Mouse (Mus musculus) ES-Bruce4 (cell line): ENCODE data around the gene Acod1. TPM values are rescaled to one million over a fixed set of nuclear protein-coding genes. Genes with fewer than 3 reads are reported as not detected.

Source experiments
- H3K27ac ChIP-seq: 2 replicates; pipeline ENCODE4 v1.5.1; 2012; ENCODE audit warnings: low read length, inconsistent platforms; ENCODE audit not compliant: insufficient read depth
- H3K27me3 ChIP-seq: 2 replicates; pipeline ENCODE4 v1.6.1; 2012; ENCODE audit warnings: mild to moderate bottlenecking, low read length, inconsistent platforms; ENCODE audit not compliant: control insufficient read depth, poor library complexity, insufficient read depth, severe bottlenecking
- H3K36me3 ChIP-seq: 2 replicates; pipeline ENCODE4 v1.6.1; 2012; ENCODE audit warnings: inconsistent platforms, mild to moderate bottlenecking, low read length, moderate library complexity; ENCODE audit not compliant: control insufficient read depth, poor library complexity, insufficient read depth, severe bottlenecking
- H3K4me1 ChIP-seq: one replicate; pipeline ENCODE4 v1.8.1; 2011; ENCODE audit warnings: low read length; ENCODE audit not compliant: control insufficient read depth, insufficient read depth
- H3K4me3 ChIP-seq: 2 replicates; pipeline ENCODE4 v1.5.1; 2011; ENCODE audit warnings: low read depth, mild to moderate bottlenecking, low read length
- H3K9ac ChIP-seq: 2 replicates; pipeline ENCODE4 v1.6.1; 2012; ENCODE audit warnings: low read depth, mild to moderate bottlenecking, inconsistent platforms; ENCODE audit not compliant: poor library complexity, severe bottlenecking
- H3K9me3 ChIP-seq: replicated peaks from 2 replicates; pipeline ENCODE4 v1.6.1; 2012; ENCODE audit warnings: mild to moderate bottlenecking, low read length, inconsistent platforms; ENCODE audit not compliant: control insufficient read depth, poor library complexity, insufficient read depth, severe bottlenecking
- CTCF ChIP-seq: IDR thresholded peaks from one replicate; pipeline ENCODE4 v1.8.1; 2011; ENCODE audit warnings: low read depth, low read length
- EP300 ChIP-seq: IDR thresholded peaks from 2 replicates; pipeline ENCODE4 v1.6.1; 2011; ENCODE audit warnings: low read depth, low read length; ENCODE audit not compliant: insufficient read depth
- POLR2A ChIP-seq: IDR thresholded peaks from one replicate; pipeline ENCODE4 v1.8.1; 2011; ENCODE audit warnings: low read length; ENCODE audit not compliant: insufficient read depth
- polyA plus RNA-seq: library from polyadenylated mRNA; stranded (reverse); fragments of >200 nt; gene quantifications from 2 replicates; pipeline ENCODE4 v1.2.4, GENCODE M21; 2011; ENCODE audit warnings: low read depth; ENCODE audit not compliant: missing spikeins, insufficient read depth, insufficient read length

Gene Acod1
- polyA plus RNA-seq, 1 experiment = not detected

DNA sequence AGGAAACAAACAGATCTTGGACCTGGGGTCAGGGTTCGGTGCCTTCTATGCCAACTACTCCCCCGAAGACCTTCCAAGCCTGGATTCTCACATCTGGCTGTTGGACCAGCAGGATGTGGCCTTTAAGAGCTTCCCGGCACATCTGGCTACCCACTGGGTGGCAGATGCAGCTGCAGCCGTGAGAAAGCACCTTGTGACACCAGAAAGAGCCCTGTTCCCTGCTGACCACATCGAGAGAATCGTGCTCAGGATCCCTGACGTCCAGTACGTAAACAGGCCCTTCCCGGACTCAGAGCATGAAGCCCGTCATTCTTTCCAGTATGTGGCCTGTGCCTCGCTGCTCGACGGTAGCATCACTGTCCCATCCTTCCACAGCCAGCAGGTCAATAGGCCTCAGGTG, 8.0 kb downstream of the Acod1 start:
- TF ChIP-seq POLR2A (no peak), EP300 (no peak), CTCF (no peak)
- no peaks in the 10 kb centered on the region for H3K4me1 ChIP-seq
- no peak overlapping the region for H3K4me3 ChIP-seq
- no peaks in the 10 kb centered on the region for H3K27me3 ChIP-seq
- no peaks in the 10 kb centered on the region for H3K9me3 ChIP-seq
- no peaks in the 10 kb centered on the region for H3K36me3 ChIP-seq
- H3K9ac ChIP-seq = no peak overlapping the region
- H3K27ac ChIP-seq = no peak overlapping the region

DNA sequence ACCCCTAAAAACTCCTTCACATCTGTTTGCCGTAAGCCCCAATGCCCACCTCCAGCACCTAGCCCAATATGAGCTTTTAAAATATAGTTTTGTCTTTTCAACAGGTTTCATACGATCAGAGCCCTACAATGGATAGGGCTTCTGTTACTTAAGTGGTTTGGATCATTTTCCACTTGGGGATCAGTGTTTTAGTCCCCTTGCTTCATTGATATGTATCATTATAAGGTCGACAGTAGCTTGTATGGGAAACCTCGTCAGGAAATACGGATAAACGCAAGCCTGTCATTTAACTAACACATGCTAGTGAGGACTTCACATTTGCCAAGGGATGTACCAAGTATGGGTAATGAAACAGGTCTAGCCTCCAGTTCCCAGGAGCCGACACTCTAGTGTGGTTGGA, 9.8 kb downstream of the Acod1 start:
- Histone ChIP-seq H3K4me3 (no peak overlapping the region), H3K27me3 (no peaks in the 10 kb centered on the region), H3K9me3 (peaks cover 16% of the 10 kb centered on the region), H3K27ac (no peak overlapping the region), H3K36me3 (no peaks in the 10 kb centered on the region), H3K4me1 (no peaks in the 10 kb centered on the region), H3K9ac (no peak overlapping the region)
- no peak for TF ChIP-seq POLR2A
- no peak for TF ChIP-seq EP300
- TF ChIP-seq CTCF = no peak

DNA sequence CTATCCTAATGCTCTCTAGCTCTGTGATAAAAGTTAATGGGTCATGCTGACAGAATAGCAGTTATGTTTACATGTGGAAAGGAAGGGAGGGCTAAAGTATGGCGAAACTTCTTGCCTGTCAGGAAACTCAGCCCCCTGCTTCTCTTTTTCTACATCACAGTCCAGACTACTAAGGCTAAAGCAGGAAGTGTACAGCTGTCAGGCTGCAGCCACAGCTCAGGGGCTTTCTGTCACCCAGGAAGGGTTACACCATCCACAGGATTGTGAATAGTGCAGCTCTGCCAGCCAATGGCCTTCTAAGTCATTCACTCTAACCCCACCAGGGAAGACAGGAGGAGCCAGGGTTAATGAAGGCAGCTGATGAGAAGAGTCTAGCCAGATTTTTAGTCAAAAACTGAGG, 12.2 kb downstream of the Acod1 start:
- H3K27me3 ChIP-seq = no peaks in the 10 kb centered on the region
- TF ChIP-seq EP300 = no peak
- no peak for TF ChIP-seq CTCF
- TF ChIP-seq POLR2A = no peak
- H3K9me3 ChIP-seq = peaks cover 17% of the 10 kb centered on the region
- no peak overlapping the region for H3K27ac ChIP-seq
- no peaks in the 10 kb centered on the region for H3K36me3 ChIP-seq
- H3K9ac ChIP-seq = no peak overlapping the region
- H3K4me1 ChIP-seq = no peaks in the 10 kb centered on the region
- H3K4me3 ChIP-seq = no peak overlapping the region

DNA sequence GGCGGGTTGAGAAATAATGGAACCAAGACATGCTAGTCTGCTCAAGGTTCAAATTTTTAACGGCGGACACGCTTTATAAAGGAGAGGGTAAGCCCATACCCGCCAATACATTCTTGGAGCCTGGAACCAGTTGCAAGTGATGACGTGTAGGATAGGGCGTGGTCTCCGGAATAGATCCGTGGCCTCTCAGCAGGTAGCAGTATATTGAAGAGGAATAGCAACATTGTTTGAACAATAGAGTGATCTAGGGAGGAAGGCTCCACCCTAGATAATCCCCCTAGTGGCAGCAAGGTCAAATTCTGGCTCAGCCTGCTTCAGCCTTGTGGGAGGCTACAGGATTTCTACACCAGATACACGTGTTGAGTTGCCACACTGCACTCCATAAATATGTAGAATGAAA, 12.7 kb downstream of the Acod1 start:
- Histone ChIP-seq H3K4me3 (no peak overlapping the region), H3K9me3 (peaks cover 17% of the 10 kb centered on the region), H3K4me1 (no peaks in the 10 kb centered on the region), H3K27me3 (no peaks in the 10 kb centered on the region), H3K9ac (no peak overlapping the region), H3K27ac (no peak overlapping the region), H3K36me3 (no peaks in the 10 kb centered on the region)
- TF ChIP-seq POLR2A (no peak), EP300 (no peak), CTCF (no peak)

DNA sequence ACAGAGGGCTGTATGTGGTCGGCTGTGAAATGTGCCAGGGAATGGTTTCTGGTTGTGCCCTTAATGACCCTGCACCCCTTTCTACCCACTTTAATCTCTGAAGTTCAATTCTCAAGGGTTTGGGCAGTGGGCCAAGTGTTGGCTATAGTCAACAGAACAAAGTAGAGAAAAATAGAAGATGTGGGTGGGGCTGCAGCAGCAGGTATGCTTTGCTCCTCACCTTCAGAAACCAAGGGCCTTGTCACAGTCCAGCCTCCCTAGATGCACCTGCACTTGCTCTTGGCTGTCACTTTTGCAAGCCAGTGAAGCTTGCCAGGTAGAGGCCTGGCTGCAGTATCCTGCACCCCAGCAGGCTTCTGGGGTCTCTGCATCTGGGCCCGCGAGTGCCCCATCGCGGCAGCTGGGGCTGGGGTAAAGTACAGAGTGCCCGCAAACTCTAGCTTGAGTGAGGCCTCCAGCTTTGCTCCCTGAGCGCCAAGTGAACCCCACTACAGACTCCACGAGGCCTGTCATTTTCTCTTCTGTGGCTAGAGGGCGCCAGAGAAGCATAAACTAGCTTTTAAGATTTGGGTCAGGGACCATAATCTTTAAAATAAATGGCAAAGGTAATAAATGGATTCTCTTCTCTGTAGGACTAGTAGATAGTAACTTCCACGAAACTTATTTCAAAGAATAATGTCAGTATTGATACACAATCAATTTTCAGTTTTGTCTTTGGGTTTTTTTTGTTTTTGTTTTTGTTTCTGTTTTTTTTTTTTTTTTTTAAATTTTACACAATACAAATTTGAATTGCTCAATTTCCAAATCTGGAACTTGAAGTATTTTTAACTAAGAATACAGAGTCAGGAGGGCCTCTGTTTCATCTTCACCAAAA, 18.8 kb downstream of the Acod1 start:
- Histone ChIP-seq H3K4me1 (no peaks in the 10 kb centered on the region), H3K27ac (no peak overlapping the region), H3K27me3 (no peaks in the 10 kb centered on the region), H3K9me3 (peaks cover 11% of the 10 kb centered on the region), H3K9ac (0 out of 2 replicates have a peak overlapping the region, but pooled peaks have one; percentile 37), H3K36me3 (no peaks in the 10 kb centered on the region), H3K4me3 (peak overlapping the region; percentile 31; the same call in 1 of the 2 replicates)
- TF ChIP-seq POLR2A (no peak), CTCF (peak; percentile 47)

DNA sequence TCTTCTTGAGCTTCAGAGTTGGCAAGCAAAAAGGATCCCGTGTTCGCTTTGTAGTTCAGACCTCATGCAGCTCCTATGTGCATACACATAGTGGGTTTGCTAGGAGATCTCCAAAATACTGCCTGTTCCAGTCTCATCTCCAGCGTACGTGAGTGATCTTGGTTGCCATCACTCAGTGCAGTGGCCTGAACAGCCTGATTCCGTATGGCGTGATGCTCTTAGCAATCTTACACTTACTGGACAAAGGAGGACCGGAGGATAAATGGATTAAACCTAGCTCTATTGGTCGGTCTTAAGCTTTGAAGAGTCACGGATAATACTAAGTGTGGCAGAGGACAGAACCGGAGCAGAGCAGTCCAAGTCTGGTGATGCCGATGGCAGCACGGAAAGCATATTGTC, 22.7 kb downstream of the Acod1 start:
- Histone ChIP-seq H3K36me3 (peaks cover 7% of the 10 kb centered on the region), H3K27me3 (no peaks in the 10 kb centered on the region), H3K27ac (peak overlapping the region; percentile 78), H3K9me3 (no peaks in the 10 kb centered on the region), H3K9ac (peak overlapping the region; percentile 88), H3K4me1 (no peaks in the 10 kb centered on the region), H3K4me3 (peak overlapping the region; percentile 79)
- no peak for TF ChIP-seq CTCF
- TF ChIP-seq EP300 = no peak
- no peak for TF ChIP-seq POLR2A
